Mouse (Mus musculus) MEL (cell line): ENCODE results near the gene Pmpcb. TPM values are rescaled to one million over a fixed set of nuclear protein-coding genes. Genes with fewer than 3 reads are reported as not detected.

Experiments used
- DNase-seq: peaks from one replicate; pipeline ENCODE4 v3.0.0; 2011; ENCODE audit warnings: low read depth, low spot score
- H3K27ac ChIP-seq: 2 replicates; pipeline ENCODE4 v1.5.1; 2012; ENCODE audit warnings: low read depth, mild to moderate bottlenecking, control low read depth, low read length, moderate library complexity; ENCODE audit not compliant: control insufficient read depth
- H3K27me3 ChIP-seq, 2 experiments: fragments of 150-350 bp in 1 of 2; sonication (generic) in 1 of 2; 2 replicates each; pipeline ENCODE4 v1.6.1; 2012; ENCODE audit warnings: low read length in 2 of 2, mild to moderate bottlenecking in 2 of 2, improper control_type of control experiment in 1 of 2, moderate library complexity in 1 of 2; ENCODE audit not compliant: insufficient read depth in 2 of 2, control insufficient read depth in 1 of 2
- H3K36me3 ChIP-seq, 2 experiments: 2 replicates each; pipeline ENCODE4 v1.6.1; 2012 to 2014; ENCODE audit warnings: low read length in 2 of 2, improper control_type of control experiment in 1 of 2, inconsistent platforms in 1 of 2, mild to moderate bottlenecking in 1 of 2; ENCODE audit not compliant: insufficient read depth in 2 of 2, control insufficient read depth in 1 of 2
- H3K4me1 ChIP-seq, 2 experiments: fragments of 150-350 bp in 1 of 2; sonication (generic) in 1 of 2; 2 replicates each; pipeline ENCODE4 v1.6.1; 2012; ENCODE audit warnings: low read length in 2 of 2, improper control_type of control experiment in 1 of 2, mild to moderate bottlenecking in 1 of 2; ENCODE audit not compliant: insufficient read depth in 2 of 2, control insufficient read depth in 1 of 2
- H3K4me3 ChIP-seq, 2 experiments: fragments of 150-350 bp in 1 of 2; sonication (generic) in 1 of 2; 2 replicates each; pipeline ENCODE4 v1.5.1; 2012; ENCODE audit warnings: low read depth in 2 of 2, low read length in 2 of 2, mild to moderate bottlenecking in 2 of 2, moderate library complexity in 2 of 2, control low read depth in 1 of 2, improper control_type of control experiment in 1 of 2; ENCODE audit not compliant: control insufficient read depth in 1 of 2, insufficient read depth in 1 of 2
- H3K79me2 ChIP-seq: 2 replicates; pipeline ENCODE4 v1.6.1; 2012; ENCODE audit warnings: mild to moderate bottlenecking, low read length, moderate library complexity; ENCODE audit not compliant: control insufficient read depth, poor library complexity, insufficient read depth
- H3K9ac ChIP-seq: 2 replicates; pipeline ENCODE4 v1.6.1; 2012; ENCODE audit warnings: low read depth, mild to moderate bottlenecking, control low read depth, low read length, moderate library complexity; ENCODE audit not compliant: control insufficient read depth, poor library complexity, severe bottlenecking
- H3K9me3 ChIP-seq: fragments of 150-350 bp; sonication (generic); replicated peaks from 2 replicates; pipeline ENCODE4 v1.6.1; 2012; ENCODE audit warnings: mild to moderate bottlenecking, low read length, improper control_type of control experiment, moderate library complexity; ENCODE audit not compliant: insufficient read depth
- CTCF ChIP-seq, 3 experiments: IDR thresholded peaks in 2 of 3; conservative IDR thresholded peaks in 1 of 3; 2 replicates each; pipeline ENCODE4 v1.5.1; 2011 to 2012; ENCODE audit warnings: low read length in 3 of 3, low read depth in 2 of 3, mild to moderate bottlenecking in 2 of 3, improper control_type of control experiment in 1 of 3, inconsistent platforms in 1 of 3, mixed read lengths in 1 of 3, moderate library complexity in 1 of 3; ENCODE audit not compliant: control insufficient read depth in 1 of 3, insufficient read depth in 1 of 3, poor library complexity in 1 of 3, severe bottlenecking in 1 of 3
- E2F4 ChIP-seq: IDR thresholded peaks from 2 replicates; pipeline ENCODE4 v1.6.1; 2011; ENCODE audit warnings: low read depth, low read length, improper control_type of control experiment, borderline replicate concordance
- GABPA ChIP-seq: IDR thresholded peaks from 2 replicates; pipeline ENCODE4 v1.6.1; 2012; ENCODE audit warnings: low read depth, mild to moderate bottlenecking, inconsistent platforms, low read length, improper control_type of control experiment, moderate library complexity
- JUND ChIP-seq: IDR thresholded peaks from 2 replicates; pipeline ENCODE4 v1.6.1; 2011; ENCODE audit warnings: low read depth, mild to moderate bottlenecking, improper control_type of control experiment, low read length
- KAT2A ChIP-seq: conservative IDR thresholded peaks from 2 replicates; pipeline ENCODE4 v1.6.1; 2012; ENCODE audit warnings: low read depth, low read length, improper control_type of control experiment, inconsistent platforms
- MXI1 ChIP-seq: IDR thresholded peaks from 2 replicates; pipeline ENCODE4 v1.6.1; 2011; ENCODE audit warnings: mild to moderate bottlenecking, low read depth, low read length, improper control_type of control experiment
- MYB ChIP-seq: IDR thresholded peaks from 2 replicates; pipeline ENCODE4 v1.6.1; 2011; ENCODE audit warnings: mild to moderate bottlenecking, low read depth, low read length, improper control_type of control experiment
- MYC ChIP-seq: IDR thresholded peaks from 2 replicates; pipeline ENCODE4 v1.6.1; 2011; ENCODE audit warnings: low read depth, mild to moderate bottlenecking, low read length, improper control_type of control experiment, moderate library complexity
- NELFE ChIP-seq: IDR thresholded peaks from 2 replicates; pipeline ENCODE4 v1.6.1; 2011; ENCODE audit warnings: low read depth, low read length, improper control_type of control experiment
- POLR2A ChIP-seq, 2 experiments: IDR thresholded peaks; 2 replicates each; pipeline ENCODE4 v1.6.1; 2011 to 2012; ENCODE audit warnings: low read length in 2 of 2, mild to moderate bottlenecking in 2 of 2, control low read depth in 1 of 2, improper control_type of control experiment in 1 of 2, low read depth in 1 of 2, moderate library complexity in 1 of 2; ENCODE audit not compliant: control insufficient read depth in 1 of 2, insufficient read depth in 1 of 2, poor library complexity in 1 of 2
- POLR2AphosphoS5 ChIP-seq: IDR thresholded peaks from 2 replicates; pipeline ENCODE4 v1.6.1; 2012; ENCODE audit warnings: low read depth, borderline replicate concordance, mild to moderate bottlenecking, inconsistent platforms, low read length, moderate library complexity, mixed read lengths
- RCOR1 ChIP-seq: IDR thresholded peaks from 2 replicates; pipeline ENCODE4 v1.6.1; 2012; ENCODE audit warnings: low read depth, mild to moderate bottlenecking, inconsistent platforms, low read length, improper control_type of control experiment
- TAL1 ChIP-seq: IDR thresholded peaks from 2 replicates; pipeline ENCODE4 v1.6.1; 2012; ENCODE audit warnings: mild to moderate bottlenecking, inconsistent platforms, low read length, moderate library complexity, mixed read lengths
- UBTF ChIP-seq: IDR thresholded peaks from 2 replicates; pipeline ENCODE4 v1.6.1; 2012; ENCODE audit warnings: low read depth, mild to moderate bottlenecking, inconsistent platforms, low read length, improper control_type of control experiment, moderate library complexity, borderline replicate concordance; ENCODE audit not compliant: insufficient read depth
- USF1 ChIP-seq: IDR thresholded peaks from 2 replicates; pipeline ENCODE4 v1.6.1; 2014; ENCODE audit warnings: low read depth, mild to moderate bottlenecking, inconsistent platforms, low read length, improper control_type of control experiment, moderate library complexity
- USF2 ChIP-seq, 2 experiments: IDR thresholded peaks; 2 replicates each; pipeline ENCODE4 v1.6.1; 2011 to 2012; ENCODE audit warnings: improper control_type of control experiment in 2 of 2, low read length in 2 of 2, borderline replicate concordance in 1 of 2, inconsistent platforms in 1 of 2, low read depth in 1 of 2, mild to moderate bottlenecking in 1 of 2; ENCODE audit not compliant: insufficient read depth in 1 of 2
- ZKSCAN1 ChIP-seq: IDR thresholded peaks from 2 replicates; pipeline ENCODE4 v1.6.1; 2012; ENCODE audit warnings: low read depth, mild to moderate bottlenecking, inconsistent platforms, low read length, improper control_type of control experiment, moderate library complexity
- ZMIZ1 ChIP-seq: IDR thresholded peaks from 2 replicates; pipeline ENCODE4 v1.6.1; 2012; ENCODE audit warnings: low read depth, mild to moderate bottlenecking, inconsistent platforms, low read length, improper control_type of control experiment, moderate library complexity
- polyA plus RNA-seq, 2 experiments: library from polyadenylated mRNA; stranded (reverse) in 1 of 2; unstranded in 1 of 2; fragments of >175 nt in 1 of 2; fragments of >200 nt in 1 of 2; gene quantifications; 2 replicates each; pipeline versions ENCODE4 v1.2.1 to v1.2.4; 2012; ENCODE audit warnings: low replicate concordance in 2 of 2, low read depth in 1 of 2; ENCODE audit not compliant: insufficient read length in 2 of 2, insufficient read depth in 1 of 2, missing spikeins in 1 of 2
- total RNA-seq: library from RNA; depleted of rRNA; stranded (reverse); fragments of 300-350 nt; gene quantifications from 2 replicates; pipeline ENCODE4 v1.2.3, GENCODE M21; 2012

Gene Pmpcb
- total and polyA plus RNA-seq, 3 experiments: 162 to 265 (median 172) TPM

GRCm38 (mm10) chr5:21745966-21746365 is 9.0 kb downstream of the Pmpcb start:
- TF ChIP-seq CTCF (IDR thresholded peaks at IDR 0.05 in 2 of 3, conservative IDR thresholded peaks at IDR 0.05 in 1 of 3; ENCODE audit: control insufficient read depth in 1 of 3, insufficient read depth in 1 of 3, low read depth in 2 of 3, low read length in 3 of 3, poor library complexity in 1 of 3, severe bottlenecking in 1 of 3): no peak
- no peak for TF ChIP-seq TAL1
- TF ChIP-seq JUND: no peak
- TF ChIP-seq RCOR1: no peak
- TF ChIP-seq MYB: no peak
- no peaks in the 10 kb centered on the region for H3K79me2 ChIP-seq
- H3K4me1 ChIP-seq: no peaks in the 10 kb centered on the region
- H3K27ac ChIP-seq: no peak overlapping the region
- no peak overlapping the region for H3K9ac ChIP-seq
- no peak overlapping the region for H3K4me3 ChIP-seq
- H3K27me3 ChIP-seq: no peaks in the 10 kb centered on the region
- DNase-seq: no peak
- H3K9me3 ChIP-seq: no peaks in the 10 kb centered on the region
- H3K36me3 ChIP-seq: peaks cover 0 to 27% of the 10 kb centered on the region in 2 experiments; a peak in 3 of 4 replicates

- DNase-seq: peak; percentile 51
- H3K4me1 ChIP-seq: no peaks in the 10 kb centered on the region
- no peak overlapping the region for H3K4me3 ChIP-seq
- H3K9ac ChIP-seq: no peak overlapping the region
- H3K9me3 ChIP-seq: no peaks in the 10 kb centered on the region
- TF ChIP-seq MYC (no peak), GABPA (no peak), POLR2A (IDR thresholded peaks at IDR 0.05; ENCODE audit: control insufficient read depth in 1 of 2, insufficient read depth in 1 of 2, low read depth in 1 of 2, low read length in 2 of 2, poor library complexity in 1 of 2) (no peak), KAT2A (no peak), E2F4 (no peak), TAL1 (no peak), MXI1 (no peak), ZMIZ1 (no peak), UBTF (no peak), USF2 (IDR thresholded peaks at IDR 0.05; ENCODE audit: borderline replicate concordance in 1 of 2, insufficient read depth in 1 of 2, low read depth in 1 of 2, low read length in 2 of 2) (no peak), NELFE (no peak), POLR2AphosphoS5 (no peak), USF1 (no peak), ZKSCAN1 (no peak)
- peaks cover 7 to 47% of the 10 kb centered on the region in 2 experiments for H3K36me3 ChIP-seq
- no peaks in the 10 kb centered on the region for H3K79me2 ChIP-seq
- H3K27ac ChIP-seq: no peak overlapping the region
- H3K27me3 ChIP-seq: no peaks in the 10 kb centered on the region
Observed at GRCm38 (mm10) chr5:21768506-21768905, 31.6 kb downstream of the Pmpcb start.
